Mouse (Mus musculus): ENCODE measurements around the gene Frmd5.

GRCm38 (mm10) chr2:121677649-121677986, 129.3 kb downstream of the Frmd5 start:
- TF ChIP-seq EP300 (optimal IDR thresholded peaks at IDR 0.05) (no peak), CTCF (IDR thresholded peaks at IDR 0.05; ENCODE audit: low read depth) (no peak)

All from stomach, postnatal 0 days (tissue).